Mouse (Mus musculus): ENCODE results near the gene Msto1. TPM values are rescaled to one million over a fixed set of nuclear protein-coding genes. Genes with fewer than 3 reads are reported as not detected.
"Not testable (repeated sequence)": the region's sequence is repeated elsewhere in the genome, so short reads cannot be mapped to it uniquely, and the experiment has no call there.

Msto1 gene
- polyA plus RNA-seq (2015; fragmentation: Nextera tagmentation; extraction: Ambion mirVana), result 40.3 and 48.5 TPM in 2 replicates

- Histone ChIP-seq H3K4me2 (peak within 1 kb of the TSS; percentile 82), H3K9ac (peak within 1 kb of the TSS; percentile 80), H3K4me3 (peak within 1 kb of the TSS; percentile 74), H3K27me3 (no peaks in the 10 kb centered on the region), H3K36me3 (ENCODE audit: poor library complexity, severe bottlenecking) (peaks cover 39% of the 10 kb centered on the region), H3K4me1 (peaks cover 16% of the 10 kb centered on the region), H3K9me3 (replicated peaks) (no peaks in the 10 kb centered on the region), H3K27ac (peak within 1 kb of the TSS; percentile 82)
- under 1% methylated on average over 62 of the region's 62 CpGs for WGBS
- ATAC-seq, result peak; percentile 98
Observed at GRCm38 (mm10) chr3:88913511-88914383, at the start of gene Msto1. Msto1 (minus strand) TSS chr3:88913999.

- not testable (repeated sequence) for H3K9ac ChIP-seq; H3K4me3 ChIP-seq; H3K27me3 ChIP-seq; ATAC-seq; H3K4me2 ChIP-seq; H3K9me3 ChIP-seq (replicated peaks); H3K27ac ChIP-seq; H3K4me1 ChIP-seq
- H3K36me3 ChIP-seq (ENCODE audit: poor library complexity, severe bottlenecking), result peaks cover 19% of the 10 kb centered on the region
Observed at GRCm38 (mm10) chr3:88963211-88963610, 49.4 kb upstream of the Msto1 start.

- no peaks in the 10 kb centered on the region for H3K9me3 ChIP-seq (replicated peaks)
- H3K4me2 ChIP-seq, result no peak overlapping the region
- H3K4me1 ChIP-seq, result peaks cover 30% of the 10 kb centered on the region
- no peak overlapping the region for H3K27ac ChIP-seq
- no peak for ATAC-seq
- no peak overlapping the region for H3K9ac ChIP-seq
- H3K27me3 ChIP-seq, result no peaks in the 10 kb centered on the region
- no peaks in the 10 kb centered on the region for H3K36me3 ChIP-seq (ENCODE audit: poor library complexity, severe bottlenecking)
- no peak overlapping the region for H3K4me3 ChIP-seq
Observed at GRCm38 (mm10) chr3:88953736-88954135, 39.9 kb upstream of the Msto1 start.

- Histone ChIP-seq H3K27ac (no peak overlapping the region), H3K4me2 (no peak overlapping the region), H3K4me3 (no peak overlapping the region; the same call in 1 of the 2 replicates), H3K9me3 (replicated peaks) (no peaks in the 10 kb centered on the region), H3K36me3 (ENCODE audit: poor library complexity, severe bottlenecking) (no peaks in the 10 kb centered on the region), H3K4me1 (peaks cover 35% of the 10 kb centered on the region), H3K9ac (no peak overlapping the region), H3K27me3 (no peaks in the 10 kb centered on the region)
- 86% methylated on average over 4 of the region's 4 CpGs for WGBS
- ATAC-seq, result no peak
Observed at GRCm38 (mm10) chr3:88953246-88953645, 39.4 kb upstream of the Msto1 start.

- Histone ChIP-seq H3K4me3 (peak overlapping the region; percentile 89), H3K9ac (peak overlapping the region; percentile 92), H3K27ac (peak overlapping the region; percentile 99), H3K9me3 (replicated peaks) (no peaks in the 10 kb centered on the region), H3K27me3 (no peaks in the 10 kb centered on the region), H3K36me3 (ENCODE audit: poor library complexity, severe bottlenecking) (no peaks in the 10 kb centered on the region), H3K4me1 (peaks cover 45% of the 10 kb centered on the region), H3K4me2 (peak overlapping the region; percentile 70)
- no peak for ATAC-seq
- WGBS, result 2% methylated on average over 5 of the region's 5 CpGs
Observed at GRCm38 (mm10) chr3:88951327-88951800, 37.6 kb upstream of the Msto1 start.

- no peaks in the 10 kb centered on the region for H3K36me3 ChIP-seq (ENCODE audit: poor library complexity, severe bottlenecking)
- no peaks in the 10 kb centered on the region for H3K27me3 ChIP-seq
- peak within 1 kb of the TSS; percentile 92 for H3K9ac ChIP-seq
- 1% methylated on average over 38 of the region's 64 CpGs for WGBS
- H3K4me2 ChIP-seq, result peak within 1 kb of the TSS; percentile 70
- peak within 1 kb of the TSS; percentile 99 for H3K27ac ChIP-seq
- peak within 1 kb of the TSS; percentile 89 for H3K4me3 ChIP-seq
- H3K4me1 ChIP-seq, result peaks cover 45% of the 10 kb centered on the region
- peak; percentile 85 for ATAC-seq
- H3K9me3 ChIP-seq (replicated peaks), result no peaks in the 10 kb centered on the region
Observed at GRCm38 (mm10) chr3:88950576-88951326, 37.0 kb upstream of the Msto1 start, which contains the start of the genes Ash1l and Dap3. Ash1l (plus strand) TSS chr3:88950622. Dap3 (minus strand) TSS chr3:88951181.

- Histone ChIP-seq H3K4me1 (peaks cover 45% of the 10 kb centered on the region), H3K4me3 (peak overlapping the region; percentile 89), H3K9ac (peak overlapping the region; percentile 92), H3K4me2 (peak overlapping the region; percentile 70), H3K9me3 (replicated peaks) (no peaks in the 10 kb centered on the region), H3K27ac (peak overlapping the region; percentile 99), H3K27me3 (no peaks in the 10 kb centered on the region), H3K36me3 (ENCODE audit: poor library complexity, severe bottlenecking) (no peaks in the 10 kb centered on the region)
- ATAC-seq, result peak; percentile 90
- WGBS, result under 1% methylated on average over 70 of the region's 92 CpGs
Observed at GRCm38 (mm10) chr3:88949786-88950575, 36.2 kb upstream of the Msto1 start.

- H3K4me1 ChIP-seq, result peaks cover 18% of the 10 kb centered on the region
- no peaks in the 10 kb centered on the region for H3K9me3 ChIP-seq (replicated peaks)
- no peak overlapping the region for H3K4me2 ChIP-seq
- WGBS, result 96% methylated on average over 4 of the region's 4 CpGs
- no peak overlapping the region for H3K4me3 ChIP-seq
- H3K27me3 ChIP-seq, result no peaks in the 10 kb centered on the region
- no peak overlapping the region for H3K9ac ChIP-seq
- no peak for ATAC-seq
- no peak overlapping the region for H3K27ac ChIP-seq
- peaks cover 27% of the 10 kb centered on the region for H3K36me3 ChIP-seq (ENCODE audit: poor library complexity, severe bottlenecking)
Observed at GRCm38 (mm10) chr3:88944109-88944508, 30.3 kb upstream of the Msto1 start.

- no peak overlapping the region for H3K9ac ChIP-seq
- no peak overlapping the region for H3K4me3 ChIP-seq
- no peaks in the 10 kb centered on the region for H3K9me3 ChIP-seq (replicated peaks)
- H3K36me3 ChIP-seq (ENCODE audit: poor library complexity, severe bottlenecking), result peaks cover 41% of the 10 kb centered on the region
- no peak overlapping the region for H3K4me2 ChIP-seq
- no peaks in the 10 kb centered on the region for H3K27me3 ChIP-seq
- ATAC-seq, result no peak
- no peak overlapping the region for H3K27ac ChIP-seq
- H3K4me1 ChIP-seq, result peaks cover 1% of the 10 kb centered on the region; the same call in 1 of the 2 replicates
- 92% methylated on average over 10 of the region's 10 CpGs for WGBS
Observed at GRCm38 (mm10) chr3:88942316-88942880, 28.6 kb upstream of the Msto1 start.

- WGBS, result 77% methylated on average over 3 of the region's 3 CpGs
- no peak overlapping the region for H3K9ac ChIP-seq
- no peak overlapping the region for H3K4me2 ChIP-seq
- no peaks in the 10 kb centered on the region for H3K9me3 ChIP-seq (replicated peaks)
- H3K27ac ChIP-seq, result no peak overlapping the region
- no peak overlapping the region for H3K4me3 ChIP-seq
- H3K27me3 ChIP-seq, result no peaks in the 10 kb centered on the region
- peak; percentile 43; the same call in 1 of the 2 replicates for ATAC-seq
- peaks cover 64% of the 10 kb centered on the region for H3K36me3 ChIP-seq (ENCODE audit: poor library complexity, severe bottlenecking)
- H3K4me1 ChIP-seq, result no peaks in the 10 kb centered on the region
Observed at GRCm38 (mm10) chr3:88939749-88940148, 25.9 kb upstream of the Msto1 start.

- ATAC-seq, result no peak
- H3K36me3 ChIP-seq (ENCODE audit: poor library complexity, severe bottlenecking), result peaks cover 71% of the 10 kb centered on the region
- 94% methylated on average over 10 of the region's 10 CpGs for WGBS
Observed at GRCm38 (mm10) chr3:88939071-88939470, 25.3 kb upstream of the Msto1 start.

More at GRCm38 (mm10) chr3:88939071-88939470, 25.3 kb upstream of the Msto1 start:
- Histone ChIP-seq H3K9ac (no peak overlapping the region), H3K27ac (no peak overlapping the region), H3K4me3 (no peak overlapping the region), H3K4me1 (no peaks in the 10 kb centered on the region), H3K27me3 (no peaks in the 10 kb centered on the region), H3K4me2 (no peak overlapping the region), H3K9me3 (replicated peaks) (no peaks in the 10 kb centered on the region)
